Mouse (Mus musculus) ES-Bruce4 (cell line): Measurements from ENCODE around the gene Odf3l1.

ENCODE experiments used
- CTCF ChIP-seq: IDR thresholded peaks from one replicate; pipeline ENCODE4 v1.8.1; 2011; ENCODE audit warnings: low read depth, low read length
- EP300 ChIP-seq: IDR thresholded peaks from 2 replicates; pipeline ENCODE4 v1.6.1; 2011; ENCODE audit warnings: low read depth, low read length; ENCODE audit not compliant: insufficient read depth
- POLR2A ChIP-seq: IDR thresholded peaks from one replicate; pipeline ENCODE4 v1.8.1; 2011; ENCODE audit warnings: low read length; ENCODE audit not compliant: insufficient read depth

GRCm38 (mm10) chr9:56911017-56911416, 46.5 kb upstream of the Odf3l1 start:
- TF ChIP-seq POLR2A (no peak), CTCF (no peak), EP300 (no peak)
